Mouse (Mus musculus): Measurements from ENCODE around the gene Acyp2. TPM values are rescaled to one million over a fixed set of nuclear protein-coding genes. Genes with fewer than 3 reads are reported as not detected.
A peak's percentile ranks its signal among the peaks of the same experiment; 100 is the strongest.

Gene Acyp2
- polyA plus RNA-seq (2015; fragmentation: Nextera tagmentation; extraction: Ambion mirVana): 30.6 and 30.7 TPM in 2 replicates

DNA sequence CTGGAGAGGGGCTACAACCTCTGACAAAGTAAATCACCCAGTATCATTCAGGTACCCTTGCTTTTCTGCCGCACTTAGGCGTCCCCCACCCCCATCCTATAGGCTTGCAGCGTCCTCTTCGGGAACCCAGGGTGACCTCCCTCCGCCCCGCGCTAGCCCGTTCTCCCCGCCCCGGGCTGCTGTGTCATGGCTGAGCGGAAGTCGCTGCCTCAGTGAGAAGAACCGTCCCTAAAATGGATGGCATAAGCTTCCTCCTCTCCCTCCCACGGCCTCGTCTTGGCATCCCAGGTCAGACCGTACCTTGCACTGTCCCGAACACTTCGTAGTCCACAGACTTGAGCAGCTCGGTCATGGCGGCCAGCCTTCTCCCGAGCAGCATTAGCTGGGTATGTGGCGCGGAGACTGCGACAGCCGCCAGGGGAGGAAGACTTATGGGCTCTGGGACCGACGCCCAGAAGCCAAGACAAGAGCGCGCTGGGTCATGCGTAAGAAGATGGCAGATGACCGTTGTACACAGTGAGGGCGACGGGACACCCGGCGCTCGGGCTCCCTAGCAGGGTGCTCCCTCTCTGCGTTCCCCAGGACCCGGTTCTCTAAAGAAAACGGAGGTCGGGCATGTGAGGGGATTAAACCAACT is at the start of gene Acyp2:
Acyp2 (minus strand) TSS at position 587 of the 637 bp plus-strand sequence.
- under 1% methylated on average over 40 of the region's 40 CpGs for WGBS
- Histone ChIP-seq H3K27me3 (no peaks in the 10 kb centered on the region), H3K27ac (peak within 1 kb of the TSS; percentile 91), H3K4me3 (peak within 1 kb of the TSS; percentile 78), H3K9me3 (no peaks in the 10 kb centered on the region), H3K36me3 (no peaks in the 10 kb centered on the region), H3K9ac (peak within 1 kb of the TSS; percentile 73), H3K4me2 (peak within 1 kb of the TSS; percentile 62), H3K4me1 (no peaks in the 10 kb centered on the region)
- peak; percentile 99 for ATAC-seq (ENCODE audit: borderline replicate concordance, extremely low read depth, low FRiP score, low TSS enrichment)

DNA sequence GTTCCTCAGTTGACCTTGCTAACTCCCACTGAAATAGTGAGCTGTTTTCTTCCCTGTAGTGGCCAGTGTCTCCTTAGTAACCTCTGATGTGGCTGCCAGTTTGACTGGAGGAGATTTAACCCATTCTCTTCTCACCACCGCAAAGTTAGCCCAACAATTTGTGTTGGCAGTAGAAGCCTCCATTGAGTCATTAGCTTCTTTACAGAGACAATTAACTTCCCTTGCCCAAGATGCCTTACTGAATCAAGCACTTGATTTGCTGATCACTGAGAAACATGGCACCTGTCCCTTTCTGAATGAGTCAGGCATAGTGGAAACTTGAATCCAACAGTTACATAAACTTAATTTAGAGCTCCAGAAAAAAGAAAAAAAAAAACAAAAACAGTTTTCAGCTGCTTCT is 40.0 kb upstream of the Acyp2 start:
- no peaks in the 10 kb centered on the region for H3K36me3 ChIP-seq
- 69% methylated on average over 1 of the region's 1 CpGs for WGBS
- ATAC-seq (ENCODE audit: borderline replicate concordance, extremely low read depth, low FRiP score, low TSS enrichment): no peak
- H3K27ac ChIP-seq: no peak overlapping the region
- no peak overlapping the region for H3K4me2 ChIP-seq
- H3K27me3 ChIP-seq: no peaks in the 10 kb centered on the region
- no peaks in the 10 kb centered on the region for H3K9me3 ChIP-seq
- no peaks in the 10 kb centered on the region for H3K4me1 ChIP-seq
- no peak overlapping the region for H3K4me3 ChIP-seq
- no peak overlapping the region for H3K9ac ChIP-seq

- Histone ChIP-seq H3K4me1 (no peaks in the 10 kb centered on the region), H3K36me3 (no peaks in the 10 kb centered on the region), H3K27ac (no peak overlapping the region), H3K9ac (no peak overlapping the region), H3K4me3 (no peak overlapping the region), H3K27me3 (no peaks in the 10 kb centered on the region), H3K4me2 (no peak overlapping the region), H3K9me3 (no peaks in the 10 kb centered on the region)
- no peak for ATAC-seq (ENCODE audit: borderline replicate concordance, extremely low read depth, low FRiP score, low TSS enrichment)
- WGBS: 70% methylated on average over 1 of the region's 1 CpGs
These were observed 26.7 kb upstream of the Acyp2 start for GRCm38 (mm10) chr11:30676086-30676485.

DNA sequence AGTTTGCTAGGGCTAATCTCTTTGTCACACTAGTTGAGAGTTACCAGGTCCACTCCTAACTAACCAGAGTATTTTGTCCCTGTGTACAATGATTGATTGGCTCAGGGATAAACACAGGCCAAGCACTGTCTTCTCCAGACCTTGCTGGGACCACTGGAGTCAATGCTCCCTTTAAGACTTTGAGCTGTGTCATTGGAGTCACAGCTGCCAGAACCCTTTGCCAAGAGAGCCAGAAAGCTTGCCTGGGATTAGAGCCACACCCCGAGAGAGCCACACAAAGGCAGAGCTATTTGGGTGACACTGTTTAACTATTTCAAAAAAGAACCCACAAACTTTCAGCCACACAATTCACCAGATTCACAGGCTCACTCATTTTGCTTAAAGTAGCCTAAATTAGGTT is 23.3 kb upstream of the Acyp2 start:
- H3K27ac ChIP-seq: no peak overlapping the region
- no peaks in the 10 kb centered on the region for H3K9me3 ChIP-seq
- H3K36me3 ChIP-seq: no peaks in the 10 kb centered on the region
- WGBS: 53% methylated on average over 1 of the region's 1 CpGs
- no peak overlapping the region for H3K4me2 ChIP-seq
- no peaks in the 10 kb centered on the region for H3K27me3 ChIP-seq
- no peak for ATAC-seq (ENCODE audit: borderline replicate concordance, extremely low read depth, low FRiP score, low TSS enrichment)
- H3K9ac ChIP-seq: no peak overlapping the region
- no peak overlapping the region for H3K4me3 ChIP-seq
- no peaks in the 10 kb centered on the region for H3K4me1 ChIP-seq

DNA sequence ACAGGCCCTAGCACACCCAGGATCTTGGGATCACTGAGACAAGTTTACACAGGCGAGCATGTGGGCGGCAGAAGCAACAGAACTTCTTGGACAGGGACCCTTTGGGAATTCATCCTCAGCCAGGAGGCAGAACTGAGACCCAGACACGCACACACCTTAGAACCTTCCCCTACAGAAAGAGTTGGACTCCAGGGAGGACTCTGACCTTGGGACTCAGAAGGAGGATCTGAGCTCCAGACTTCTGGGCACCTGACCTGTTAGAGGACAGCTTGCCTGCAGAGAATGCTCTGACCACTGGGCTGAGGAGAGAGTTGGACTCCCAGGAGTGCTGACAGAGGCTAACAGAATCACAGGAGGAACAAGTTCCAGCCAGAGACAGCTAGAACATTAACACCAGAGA is 13.6 kb upstream of the Acyp2 start:
- Histone ChIP-seq H3K4me1 (no peaks in the 10 kb centered on the region), H3K36me3 (no peaks in the 10 kb centered on the region), H3K27me3 (no peaks in the 10 kb centered on the region), H3K9ac (no peak overlapping the region), H3K4me3 (no peak overlapping the region), H3K4me2 (no peak overlapping the region), H3K9me3 (no peaks in the 10 kb centered on the region), H3K27ac (no peak overlapping the region)
- WGBS: 79% methylated on average over 3 of the region's 3 CpGs
- ATAC-seq (ENCODE audit: borderline replicate concordance, extremely low read depth, low FRiP score, low TSS enrichment): no peak

- no peak overlapping the region for H3K4me3 ChIP-seq
- H3K4me1 ChIP-seq: no peaks in the 10 kb centered on the region
- no peaks in the 10 kb centered on the region for H3K27me3 ChIP-seq
- H3K4me2 ChIP-seq: no peak overlapping the region
- H3K9ac ChIP-seq: no peak overlapping the region
- H3K9me3 ChIP-seq: no peaks in the 10 kb centered on the region
- H3K27ac ChIP-seq: no peak overlapping the region
- ATAC-seq (ENCODE audit: borderline replicate concordance, extremely low read depth, low FRiP score, low TSS enrichment): no peak
- WGBS: 76% methylated on average over 2 of the region's 2 CpGs
- no peaks in the 10 kb centered on the region for H3K36me3 ChIP-seq
These were observed 13.2 kb upstream of the Acyp2 start for GRCm38 (mm10) chr11:30662591-30662990.

- Histone ChIP-seq H3K4me2 (no peak overlapping the region), H3K4me1 (no peaks in the 10 kb centered on the region), H3K9ac (no peak overlapping the region), H3K36me3 (no peaks in the 10 kb centered on the region), H3K27me3 (no peaks in the 10 kb centered on the region), H3K4me3 (no peak overlapping the region), H3K9me3 (no peaks in the 10 kb centered on the region), H3K27ac (no peak overlapping the region)
- 23% methylated on average over 2 of the region's 2 CpGs for WGBS
- 0 out of 2 replicates have a peak, but pooled peaks have one; percentile 19 for ATAC-seq (ENCODE audit: borderline replicate concordance, extremely low read depth, low FRiP score, low TSS enrichment)
These were observed 7.7 kb upstream of the Acyp2 start for GRCm38 (mm10) chr11:30657069-30657468.

DNA sequence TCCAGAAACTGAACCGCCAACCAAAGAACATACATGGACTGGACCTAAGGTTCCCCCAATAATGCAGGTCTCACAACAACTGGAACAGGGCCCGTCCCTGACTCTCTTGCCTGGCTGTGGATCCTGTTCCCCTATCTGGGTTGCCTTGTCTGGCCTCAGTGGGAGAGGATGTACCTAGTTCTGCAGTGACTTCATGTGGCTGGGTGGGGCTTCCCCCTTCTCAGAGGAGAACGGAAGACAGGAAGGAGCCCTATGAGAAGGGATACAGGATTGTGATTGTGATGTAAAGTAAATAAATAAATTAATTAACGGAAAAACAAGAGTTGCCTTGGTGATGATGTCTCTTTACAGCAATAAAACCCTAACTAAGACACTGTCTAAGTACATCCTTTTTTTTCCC is 6.7 kb upstream of the Acyp2 start:
- ATAC-seq (ENCODE audit: borderline replicate concordance, extremely low read depth, low FRiP score, low TSS enrichment): no peak

GRCm38 (mm10) chr11:30650416-30650815 is 1.0 kb upstream of the Acyp2 start:
- no peaks in the 10 kb centered on the region for H3K9me3 ChIP-seq
- no peak overlapping the region for H3K4me2 ChIP-seq
- no peaks in the 10 kb centered on the region for H3K36me3 ChIP-seq
- no peak overlapping the region for H3K4me3 ChIP-seq
- no peaks in the 10 kb centered on the region for H3K4me1 ChIP-seq
- H3K27me3 ChIP-seq: no peaks in the 10 kb centered on the region
- WGBS: 67% methylated on average over 1 of the region's 1 CpGs
- no peak for ATAC-seq (ENCODE audit: borderline replicate concordance, extremely low read depth, low FRiP score, low TSS enrichment)
- H3K27ac ChIP-seq: no peak overlapping the region
- H3K9ac ChIP-seq: no peak overlapping the region

More for the DNA sequence above, 6.7 kb upstream of the Acyp2 start:
- H3K4me2 ChIP-seq: no peak overlapping the region
- no peaks in the 10 kb centered on the region for H3K36me3 ChIP-seq
- WGBS: 83% methylated on average over 4 of the region's 4 CpGs
- no peaks in the 10 kb centered on the region for H3K4me1 ChIP-seq
- no peak overlapping the region for H3K4me3 ChIP-seq
- H3K9ac ChIP-seq: no peak overlapping the region
- no peaks in the 10 kb centered on the region for H3K27me3 ChIP-seq
- no peaks in the 10 kb centered on the region for H3K9me3 ChIP-seq
- no peak overlapping the region for H3K27ac ChIP-seq

DNA sequence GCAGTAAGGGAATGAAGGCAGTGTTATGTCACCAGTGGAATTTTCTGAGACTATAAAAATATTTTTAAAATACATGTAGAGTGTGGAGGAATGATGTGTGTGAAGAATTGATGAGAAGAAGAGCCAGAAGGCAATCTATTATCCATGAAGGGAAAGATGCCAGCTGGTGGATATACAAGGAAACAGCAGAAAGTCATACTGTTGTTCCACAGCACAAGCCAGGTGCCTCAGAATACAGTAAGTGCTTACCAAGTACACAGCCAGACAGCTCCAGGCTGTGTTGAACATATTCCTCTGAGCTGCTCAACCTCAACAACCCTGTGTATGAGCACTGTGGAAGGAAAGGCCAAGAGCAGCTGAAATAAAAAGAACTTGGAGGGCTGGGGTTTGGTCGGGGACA is 13.7 kb downstream of the Acyp2 start:
- Histone ChIP-seq H3K27me3 (no peaks in the 10 kb centered on the region), H3K4me3 (no peak overlapping the region), H3K27ac (no peak overlapping the region), H3K4me1 (no peaks in the 10 kb centered on the region), H3K9ac (no peak overlapping the region), H3K9me3 (no peaks in the 10 kb centered on the region), H3K4me2 (no peak overlapping the region), H3K36me3 (no peaks in the 10 kb centered on the region)
- 87% methylated on average over 1 of the region's 1 CpGs for WGBS
- no peak for ATAC-seq (ENCODE audit: borderline replicate concordance, extremely low read depth, low FRiP score, low TSS enrichment)

DNA sequence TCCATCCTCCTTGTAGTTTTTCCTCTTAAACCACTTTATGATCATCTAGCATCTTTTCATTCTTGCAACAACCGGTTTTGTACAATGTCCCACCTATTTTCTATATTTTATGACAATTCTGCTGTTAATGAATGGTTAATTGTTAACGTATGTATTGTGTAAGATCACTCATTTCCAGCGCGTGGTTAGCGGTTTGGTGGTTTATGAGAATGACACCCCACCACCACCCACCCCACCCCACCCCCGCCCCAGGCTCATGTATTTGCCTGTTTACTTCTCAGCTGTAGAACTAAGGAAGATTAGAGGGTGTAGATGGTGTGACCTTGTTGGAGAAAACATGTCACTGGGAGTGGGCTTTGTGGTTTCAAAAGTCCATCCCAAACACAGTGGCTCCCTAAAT is 18.9 kb downstream of the Acyp2 start:
- no peak overlapping the region for H3K4me2 ChIP-seq
- WGBS: 76% methylated on average over 6 of the region's 6 CpGs
- no peak for ATAC-seq (ENCODE audit: borderline replicate concordance, extremely low read depth, low FRiP score, low TSS enrichment)
- no peaks in the 10 kb centered on the region for H3K36me3 ChIP-seq
- H3K27me3 ChIP-seq: no peaks in the 10 kb centered on the region
- no peak overlapping the region for H3K4me3 ChIP-seq
- H3K9ac ChIP-seq: no peak overlapping the region
- H3K27ac ChIP-seq: no peak overlapping the region
- no peaks in the 10 kb centered on the region for H3K9me3 ChIP-seq
- no peaks in the 10 kb centered on the region for H3K4me1 ChIP-seq

- Histone ChIP-seq H3K27ac (no peak overlapping the region), H3K4me3 (no peak overlapping the region), H3K9me3 (no peaks in the 10 kb centered on the region), H3K9ac (no peak overlapping the region), H3K36me3 (no peaks in the 10 kb centered on the region), H3K27me3 (no peaks in the 10 kb centered on the region), H3K4me2 (no peak overlapping the region), H3K4me1 (no peaks in the 10 kb centered on the region)
- ATAC-seq (ENCODE audit: borderline replicate concordance, extremely low read depth, low FRiP score, low TSS enrichment): no peak
- WGBS: 73% methylated on average over 2 of the region's 2 CpGs
These were observed 26.2 kb downstream of the Acyp2 start for GRCm38 (mm10) chr11:30623218-30623617.
